Mouse (Mus musculus): ENCODE data around the gene Vmn2r66.

Vmn2r66 gene

GRCm38 (mm10) chr7:85012168-85012567 is at the start of gene Vmn2r66:
Vmn2r66 (minus strand) TSS chr7:85012268.
- no peak for DNase-seq (ENCODE audit: low spot score)

GRCm38 (mm10) chr7:84996694-84997093 is 15.4 kb downstream of the Vmn2r66 start:
- DNase-seq (ENCODE audit: low spot score): no peak

GRCm38 (mm10) chr7:84964015-84964414 is 48.1 kb downstream of the Vmn2r66 start, which contains the start of gene Vmn2r65:
Vmn2r65 (minus strand) TSS chr7:84964115.
- DNase-seq (ENCODE audit: low spot score): no peak

Measured in c-Kit-positive CD71-positive TER-119-positive erythroid progenitor cells, embryonic 14.5 days (primary cell).